Mouse (Mus musculus) heart, postnatal 0 days (tissue): Measurements from ENCODE around the gene Col4a3bp.

ENCODE experiments used
- CTCF ChIP-seq: IDR thresholded peaks from 2 replicates; pipeline ENCODE4 v1.5.1; 2016; ENCODE audit warnings: antibody characterized with exemption, control low read depth, low read depth
- EP300 ChIP-seq: IDR thresholded peaks from 2 replicates; pipeline ENCODE4 v1.6.1; 2016; ENCODE audit warnings: antibody characterized with exemption, low read depth

GRCm38 (mm10) chr13:96533742-96534141 lies 8.7 kb upstream of the Col4a3bp start:
- TF ChIP-seq CTCF (no peak), EP300 (no peak)
